Mouse (Mus musculus) liver, postnatal 0 days (tissue): ENCODE measurements at regions not wholly inside any gene's neighbourhood (a gene's known extent, or its start where the extent isn't known, plus 50 kb on each side); places are given as distances from the start of the nearest gene placed in this dataset.

Experiments
- ATAC-seq: fragments of 200-750 bp; cut with Nextera tagmentation; 2 replicates; pipeline ENCODE4 v1.8.0; 2017; ENCODE audit warnings: mild to moderate bottlenecking, moderate library complexity
- DNase-seq: peaks from one replicate; pipeline ENCODE4 v3.0.0-alpha.2; 2016
- H3K27ac ChIP-seq: fragments of 300-500 bp; sonication (generic); 2 replicates; pipeline ENCODE4 v1.5.1; 2014; ENCODE audit warnings: antibody characterized with exemption, moderate library complexity, mild to moderate bottlenecking, low read depth
- H3K27me3 ChIP-seq: fragments of 300-500 bp; sonication (generic); 2 replicates; pipeline ENCODE4 v1.6.1; 2014; ENCODE audit warnings: low read length, control low read depth, mixed read lengths; ENCODE audit not compliant: insufficient read depth
- H3K36me3 ChIP-seq: fragments of 300-500 bp; sonication (generic); replicated peaks from 2 replicates; pipeline ENCODE4 v1.6.1; 2014; ENCODE audit warnings: mild to moderate bottlenecking, control low read depth, low read length, moderate library complexity, mixed read lengths; ENCODE audit not compliant: insufficient read depth
- H3K4me1 ChIP-seq: fragments of 300-500 bp; sonication (generic); 2 replicates; pipeline ENCODE4 v1.6.1; 2014; ENCODE audit warnings: antibody characterized with exemption, mild to moderate bottlenecking, control low read depth; ENCODE audit not compliant: insufficient read depth
- H3K4me2 ChIP-seq: fragments of 300-500 bp; sonication (generic); 2 replicates; pipeline ENCODE4 v1.6.1; 2014; ENCODE audit warnings: low read depth, mild to moderate bottlenecking, low read length, moderate library complexity, mixed read lengths
- H3K4me3 ChIP-seq: fragments of 300-500 bp; sonication (generic); 2 replicates; pipeline ENCODE4 v1.5.1; 2014; ENCODE audit warnings: low read depth, low read length
- H3K9ac ChIP-seq: fragments of 300-500 bp; sonication (generic); replicated peaks from 2 replicates; pipeline ENCODE4 v1.6.1; 2014; ENCODE audit warnings: mild to moderate bottlenecking, moderate library complexity
- H3K9me3 ChIP-seq: fragments of 300-500 bp; sonication (generic); 2 replicates; pipeline ENCODE4 v1.6.1; 2016; ENCODE audit warnings: mild to moderate bottlenecking, control low read depth, low read length, mixed read lengths
- CTCF ChIP-seq: sonication (generic); IDR thresholded peaks from 2 replicates; pipeline ENCODE4 v1.5.1; 2016; ENCODE audit warnings: antibody characterized with exemption, low read depth
- EP300 ChIP-seq: IDR thresholded peaks from 2 replicates; pipeline ENCODE4 v1.6.1; 2016; ENCODE audit warnings: antibody characterized with exemption, low read depth, mild to moderate bottlenecking
- WGBS: fragments of 180-500 bp; shearing (Covaris S2); extraction: QIAGEN DNeasy Blood & Tissue Kit; methylation state at CpG from one replicate; pipeline ENCODE4 v1.1.7; 2014; ENCODE audit not compliant: insufficient replicate concordance; 5-methylcytosine and 5-hydroxymethylcytosine counted together

DNA sequence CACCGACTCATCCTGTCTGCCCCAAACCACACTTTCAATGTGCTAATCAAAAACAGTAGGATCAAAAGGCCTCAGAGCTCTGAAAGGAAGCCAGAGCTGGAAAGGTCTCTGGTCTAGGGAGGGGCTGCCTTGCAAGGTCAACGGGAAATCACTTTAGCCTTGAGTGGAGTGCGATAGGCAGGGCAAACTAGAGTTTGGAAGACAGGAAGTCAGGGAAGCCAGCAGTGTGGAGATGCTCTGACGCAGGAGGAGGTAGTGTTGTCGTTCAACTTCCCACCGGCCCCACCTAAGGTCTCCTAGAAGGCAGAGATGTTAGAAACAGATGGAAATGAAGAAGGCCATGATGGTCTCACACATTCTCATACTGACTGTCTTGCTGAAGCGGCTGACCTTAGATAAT is 52.0 kb upstream of the Trp53i11 start:
- Histone ChIP-seq H3K4me2 (no peak overlapping the region), H3K27ac (0 out of 2 replicates have a peak overlapping the region, but pooled peaks have one; percentile 36), H3K9me3 (no peaks in the 10 kb centered on the region), H3K9ac (no peak overlapping the region), H3K4me1 (no peaks in the 10 kb centered on the region), H3K27me3 (no peaks in the 10 kb centered on the region), H3K36me3 (no peaks in the 10 kb centered on the region), H3K4me3 (no peak overlapping the region)
- no peak for DNase-seq
- TF ChIP-seq EP300 = peak; percentile 38; the same call in 1 of the 2 replicates
- no peak for TF ChIP-seq CTCF
- ATAC-seq = no peak
- 48% methylated on average over 7 of the region's 7 CpGs for WGBS

DNA sequence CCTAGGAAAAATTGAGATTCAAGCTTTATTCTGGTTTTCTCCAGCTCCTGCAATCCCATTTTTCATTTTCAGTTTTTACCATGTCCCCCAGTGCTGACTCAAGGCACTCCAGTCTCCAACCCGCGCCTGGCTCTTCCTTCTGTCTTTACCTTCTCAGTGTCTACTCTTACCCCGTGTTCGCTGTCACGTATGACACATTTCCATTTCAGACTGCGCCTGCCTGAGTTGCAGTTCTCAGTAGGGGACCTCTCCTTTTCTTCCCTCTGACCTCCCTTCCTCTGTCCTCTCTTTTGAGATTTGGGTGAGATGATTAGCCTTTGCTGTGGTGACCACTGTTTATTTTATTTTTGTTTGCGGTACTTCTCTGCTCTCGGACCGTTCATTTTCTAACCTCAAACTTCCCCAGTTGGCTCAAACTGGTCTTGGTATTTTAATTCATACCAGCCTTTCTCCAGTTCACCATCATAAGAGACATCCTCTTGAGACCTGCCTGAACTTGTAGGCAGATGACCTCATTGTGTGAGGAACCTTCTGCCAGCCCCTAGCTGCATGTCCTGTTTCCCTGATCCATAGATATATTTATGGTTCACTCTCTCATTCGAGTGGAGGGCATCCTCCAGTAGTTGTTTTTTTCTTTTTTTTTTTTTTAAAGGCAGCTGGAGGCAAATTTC is 53.9 kb upstream of the Trp53i11 start:
- Histone ChIP-seq H3K9me3 (no peaks in the 10 kb centered on the region), H3K27me3 (no peaks in the 10 kb centered on the region), H3K9ac (no peak overlapping the region), H3K27ac (no peak overlapping the region), H3K36me3 (no peaks in the 10 kb centered on the region), H3K4me2 (no peak overlapping the region), H3K4me3 (no peak overlapping the region), H3K4me1 (no peaks in the 10 kb centered on the region)
- TF ChIP-seq CTCF (no peak), EP300 (no peak)
- DNase-seq (no peak), ATAC-seq (no peak)
- 69% methylated on average over 10 of the region's 10 CpGs for WGBS

DNA sequence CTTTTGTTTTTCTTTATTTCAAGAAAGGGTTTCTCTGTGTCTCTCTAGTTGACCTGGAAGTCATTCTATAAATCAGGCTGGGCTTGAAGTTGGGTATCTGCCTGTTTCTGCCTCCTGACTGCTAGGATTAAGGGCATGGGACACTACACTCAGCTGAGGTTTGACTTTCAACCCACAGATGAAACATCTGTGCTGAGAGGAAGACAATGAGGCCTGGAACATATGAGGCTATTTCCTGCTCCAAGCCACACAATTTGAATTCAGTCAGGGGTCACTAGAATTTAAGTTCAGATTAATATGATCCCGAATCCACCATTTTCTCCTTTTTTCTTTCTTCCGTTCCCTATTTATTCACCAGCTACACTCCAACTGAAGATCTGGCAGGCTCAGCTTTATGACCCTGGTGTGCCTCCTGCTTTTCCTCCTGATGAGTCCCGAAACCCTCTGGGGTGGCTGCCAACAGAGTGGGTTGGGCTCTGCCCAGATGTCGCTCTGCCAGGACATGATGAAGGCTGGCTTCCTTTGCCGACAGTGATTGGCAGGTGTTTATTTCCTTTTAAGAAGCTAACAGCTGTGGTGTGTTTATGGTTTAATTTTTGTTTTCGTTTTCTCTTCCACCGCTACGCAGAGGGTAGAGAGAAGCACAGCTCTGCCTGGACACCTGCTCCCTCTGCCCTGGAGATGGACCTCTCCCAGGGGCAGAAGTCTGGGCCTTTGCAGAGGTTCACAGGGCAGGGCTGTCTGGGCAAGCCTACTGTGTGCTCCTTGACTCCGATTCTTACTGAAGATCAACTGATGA is 55.3 kb upstream of the Trp53i11 start:
- peak overlapping the region; percentile 76 for H3K27ac ChIP-seq
- H3K36me3 ChIP-seq = no peaks in the 10 kb centered on the region
- TF ChIP-seq EP300 (no peak; the same call in 1 of the 2 replicates), CTCF (no peak)
- DNase-seq (peak; percentile 38), ATAC-seq (peak; percentile 65)
- no peaks in the 10 kb centered on the region for H3K27me3 ChIP-seq
- H3K4me3 ChIP-seq = no peak overlapping the region
- 34% methylated on average over 9 of the region's 9 CpGs for WGBS
- no peaks in the 10 kb centered on the region for H3K9me3 ChIP-seq
- no peak overlapping the region for H3K9ac ChIP-seq
- H3K4me1 ChIP-seq = no peaks in the 10 kb centered on the region
- H3K4me2 ChIP-seq = 0 out of 2 replicates have a peak overlapping the region, but pooled peaks have one; percentile 9

DNA sequence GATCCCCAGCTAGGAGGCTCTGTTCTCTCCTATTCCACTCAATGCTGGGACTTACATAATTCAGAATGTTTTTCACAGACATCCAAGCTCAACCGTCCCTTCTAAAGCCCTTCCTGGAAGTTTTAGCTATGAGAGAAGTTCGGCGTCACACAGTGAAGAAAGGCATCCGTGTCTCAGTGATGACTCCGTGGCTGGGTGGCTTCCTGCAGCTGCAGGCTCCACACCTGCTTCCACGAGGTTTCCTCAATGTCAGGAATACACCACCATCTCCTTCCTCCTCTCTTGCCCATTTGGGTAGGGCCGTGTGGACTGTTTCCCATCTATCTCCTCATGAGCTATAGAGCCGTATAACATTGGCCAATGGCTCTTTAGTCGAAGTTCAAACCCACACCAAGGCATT is 56.1 kb upstream of the Trp53i11 start:
- Histone ChIP-seq H3K27ac (peak overlapping the region; percentile 76; the same call in 1 of the 2 replicates), H3K36me3 (no peaks in the 10 kb centered on the region), H3K9ac (no peak overlapping the region), H3K9me3 (no peaks in the 10 kb centered on the region), H3K4me1 (no peaks in the 10 kb centered on the region), H3K4me2 (no peak overlapping the region), H3K4me3 (no peak overlapping the region), H3K27me3 (no peaks in the 10 kb centered on the region)
- TF ChIP-seq EP300 (no peak), CTCF (no peak)
- WGBS = 56% methylated on average over 9 of the region's 9 CpGs
- DNase-seq (no peak), ATAC-seq (no peak)

DNA sequence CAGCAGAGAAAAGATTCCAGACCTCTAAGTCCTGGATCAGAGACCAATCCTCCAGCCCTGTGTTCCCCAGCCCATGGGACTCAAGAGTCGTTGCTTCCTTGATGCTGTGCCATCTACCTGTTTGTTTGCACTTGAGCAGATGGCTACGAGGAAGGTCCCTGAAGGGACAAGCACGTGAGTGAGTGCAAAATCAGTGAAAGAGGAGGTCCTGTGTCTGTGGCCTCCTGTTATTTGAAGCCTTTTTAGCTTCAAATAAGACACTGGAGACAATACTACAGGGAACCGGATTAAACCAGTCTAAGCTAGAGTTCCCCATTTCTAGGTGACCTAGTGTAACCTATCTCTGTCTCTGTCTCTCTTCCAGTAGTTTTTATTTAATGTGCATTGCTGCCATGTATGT is 58.2 kb upstream of the Trp53i11 start:
- Histone ChIP-seq H3K9me3 (no peaks in the 10 kb centered on the region), H3K36me3 (no peaks in the 10 kb centered on the region), H3K4me1 (no peaks in the 10 kb centered on the region), H3K9ac (no peak overlapping the region), H3K4me3 (no peak overlapping the region), H3K4me2 (no peak overlapping the region), H3K27me3 (no peaks in the 10 kb centered on the region), H3K27ac (no peak overlapping the region)
- DNase-seq = no peak
- TF ChIP-seq CTCF (no peak), EP300 (no peak)
- 0 out of 2 replicates have a peak, but pooled peaks have one; percentile 8 for ATAC-seq
- 35% methylated on average over 4 of the region's 4 CpGs for WGBS

DNA sequence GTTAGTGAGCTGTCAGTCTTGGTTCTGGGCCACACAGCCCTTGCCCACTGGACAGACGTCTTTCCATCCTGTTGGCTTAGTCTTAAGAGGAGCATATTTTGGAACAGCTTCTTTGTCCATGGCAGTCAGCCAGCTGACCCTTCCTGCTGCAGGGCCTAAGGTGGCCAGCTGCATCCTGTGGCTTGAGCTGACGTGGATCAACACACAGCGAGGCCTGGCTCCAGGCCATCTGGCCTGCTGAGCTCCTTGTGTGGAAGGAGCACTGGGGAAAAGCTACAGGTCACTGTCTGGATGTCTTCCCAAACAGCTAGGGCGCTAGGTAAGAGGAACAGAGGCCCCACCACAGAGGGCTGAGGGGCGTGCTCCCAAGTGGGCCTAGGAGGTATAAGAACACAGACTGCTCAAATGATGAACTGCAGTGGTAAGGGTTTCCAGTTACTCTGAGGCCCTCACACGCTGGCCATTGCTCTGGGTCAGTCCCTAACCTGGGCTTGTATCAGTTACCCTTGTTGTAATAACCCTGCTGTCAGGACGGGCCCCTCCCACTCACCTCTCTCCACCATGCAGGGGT is 60.7 kb upstream of the Trp53i11 start:
- Histone ChIP-seq H3K9ac (no peak overlapping the region), H3K4me3 (no peak overlapping the region), H3K4me2 (no peak overlapping the region), H3K27me3 (no peaks in the 10 kb centered on the region), H3K27ac (no peak overlapping the region), H3K36me3 (no peaks in the 10 kb centered on the region), H3K4me1 (no peaks in the 10 kb centered on the region), H3K9me3 (no peaks in the 10 kb centered on the region)
- peak; percentile 53 for ATAC-seq
- TF ChIP-seq CTCF (no peak), EP300 (peak; percentile 57)
- peak; percentile 54 for DNase-seq
- WGBS = 62% methylated on average over 7 of the region's 7 CpGs
